Mouse (Mus musculus): ENCODE results near the gene Nisch. TPM values are rescaled to one million over a fixed set of nuclear protein-coding genes. Genes with fewer than 3 reads are reported as not detected.

Gene Nisch
- total RNA-seq, 1 experiment = 169 TPM

DNA sequence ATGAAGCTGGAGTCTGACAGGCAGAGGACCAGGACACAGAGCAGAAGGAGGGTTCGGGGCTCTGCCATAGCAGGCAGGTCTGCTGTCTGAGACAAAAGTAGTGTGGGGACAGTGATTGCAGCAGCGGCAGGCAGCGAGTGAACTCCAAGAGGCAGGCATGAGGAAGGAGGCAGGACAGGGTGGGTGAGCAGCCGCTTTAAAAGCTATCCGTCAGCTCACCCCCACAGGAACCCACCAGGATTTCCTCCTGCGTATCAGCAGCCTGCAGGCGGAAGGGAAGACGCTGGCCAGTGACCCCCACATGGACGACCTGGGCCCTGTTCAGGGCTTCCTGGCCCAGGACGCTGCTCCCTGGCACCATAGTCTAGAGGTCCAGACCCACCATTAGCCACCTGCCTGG is 48.3 kb downstream of the Nisch start, which contains the start of gene Stab1:
TSS of gene Stab1 (minus strand) at position 217 of the 400 bp plus-strand sequence.
- Histone ChIP-seq H3K4me3 (ENCODE audit: insufficient read depth in 1 of 2, low read depth in 1 of 2, low read length in 2 of 2, poor library complexity in 1 of 2, severe bottlenecking in 1 of 2) (no peak within 1 kb of the TSS), H3K27ac (ENCODE audit: insufficient read depth, low read depth, low read length, poor library complexity, severe bottlenecking) (no peak within 1 kb of the TSS)

DNA sequence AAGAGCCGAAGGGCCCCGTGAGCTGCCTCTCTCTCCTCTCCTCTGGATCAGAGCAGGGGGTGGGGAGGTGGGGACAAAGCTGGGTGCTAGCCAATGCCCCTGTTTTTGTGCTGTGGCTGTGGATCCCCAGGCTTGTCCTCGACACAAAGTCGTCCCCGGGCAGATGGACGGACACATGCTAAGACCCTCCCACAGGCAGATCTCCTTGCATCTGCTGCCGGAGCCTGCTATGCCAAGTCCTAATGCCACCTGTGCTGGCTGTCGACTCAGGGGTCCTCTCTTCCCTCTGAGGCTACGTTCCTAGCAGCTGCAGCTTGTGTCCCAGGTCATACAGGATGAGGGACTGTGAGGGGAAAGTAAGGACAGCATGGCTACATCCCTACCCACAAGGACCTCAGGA is 49.9 kb downstream of the Nisch start:
- Histone ChIP-seq H3K27ac (ENCODE audit: insufficient read depth, low read depth, low read length, poor library complexity, severe bottlenecking) (no peak overlapping the region), H3K9ac (ENCODE audit: insufficient read depth, low read depth, low read length, poor library complexity, severe bottlenecking) (no peak overlapping the region), H3K9me3 (ENCODE audit: control insufficient read depth, insufficient read depth, low read depth, low read length) (no peaks in the 10 kb centered on the region), H3K4me1 (ENCODE audit: control insufficient read depth in 2 of 2, insufficient read depth in 2 of 2, low read length in 2 of 2, poor library complexity in 1 of 2) (peaks cover 0 to 10% of the 10 kb centered on the region in 2 experiments; a peak in 1 of 4 replicates), H3K4me3 (ENCODE audit: insufficient read depth in 1 of 2, low read depth in 1 of 2, low read length in 2 of 2, poor library complexity in 1 of 2, severe bottlenecking in 1 of 2) (no peak overlapping the region), H3K36me3 (ENCODE audit: control insufficient read depth, insufficient read depth, low read length, poor library complexity, severe bottlenecking) (peaks cover 11% of the 10 kb centered on the region)
- DNase-seq (ENCODE audit: low read depth, low spot score) = no peak
- in situ Hi-C loops (cut with MboI; ENCODE audit: low sequenced_read_pairs in 2 of 2, unreplicated experiment in 2 of 2) = no loop called here
- TF ChIP-seq MAFK (IDR thresholded peaks at IDR 0.05; ENCODE audit: insufficient read depth, low read depth, low read length) (no peak), ZNF384 (IDR thresholded peaks at IDR 0.05; ENCODE audit: low read depth, low read length) (no peak), ZC3H11A (IDR thresholded peaks at IDR 0.05; ENCODE audit: borderline replicate concordance, low read depth, low read length) (no peak), CHD2 (IDR thresholded peaks at IDR 0.05; ENCODE audit: low read depth, low read length) (no peak), HCFC1 (IDR thresholded peaks at IDR 0.05; ENCODE audit: borderline replicate concordance, insufficient read depth, low read length) (no peak)

More for the DNA sequence above, 48.3 kb downstream of the Nisch start, which contains the start of gene Stab1:
- Histone ChIP-seq H3K36me3 (ENCODE audit: control insufficient read depth, insufficient read depth, low read length, poor library complexity, severe bottlenecking) (peaks cover 27% of the 10 kb centered on the region), H3K9me3 (ENCODE audit: control insufficient read depth, insufficient read depth, low read depth, low read length) (no peaks in the 10 kb centered on the region), H3K4me1 (ENCODE audit: control insufficient read depth in 2 of 2, insufficient read depth in 2 of 2, low read length in 2 of 2, poor library complexity in 1 of 2) (peaks cover 0 to 7% of the 10 kb centered on the region in 2 experiments; a peak in 1 of 4 replicates), H3K9ac (ENCODE audit: insufficient read depth, low read depth, low read length, poor library complexity, severe bottlenecking) (no peak within 1 kb of the TSS)
- DNase-seq (ENCODE audit: low read depth, low spot score) = no peak
- in situ Hi-C loops (cut with MboI; ENCODE audit: low sequenced_read_pairs in 2 of 2, unreplicated experiment in 2 of 2) = no loop called here
- TF ChIP-seq MAFK (IDR thresholded peaks at IDR 0.05; ENCODE audit: insufficient read depth, low read depth, low read length) (no peak), ZNF384 (IDR thresholded peaks at IDR 0.05; ENCODE audit: low read depth, low read length) (no peak), HCFC1 (IDR thresholded peaks at IDR 0.05; ENCODE audit: borderline replicate concordance, insufficient read depth, low read length) (no peak), CHD2 (IDR thresholded peaks at IDR 0.05; ENCODE audit: low read depth, low read length) (no peak), ZC3H11A (IDR thresholded peaks at IDR 0.05; ENCODE audit: borderline replicate concordance, low read depth, low read length) (no peak)

DNA sequence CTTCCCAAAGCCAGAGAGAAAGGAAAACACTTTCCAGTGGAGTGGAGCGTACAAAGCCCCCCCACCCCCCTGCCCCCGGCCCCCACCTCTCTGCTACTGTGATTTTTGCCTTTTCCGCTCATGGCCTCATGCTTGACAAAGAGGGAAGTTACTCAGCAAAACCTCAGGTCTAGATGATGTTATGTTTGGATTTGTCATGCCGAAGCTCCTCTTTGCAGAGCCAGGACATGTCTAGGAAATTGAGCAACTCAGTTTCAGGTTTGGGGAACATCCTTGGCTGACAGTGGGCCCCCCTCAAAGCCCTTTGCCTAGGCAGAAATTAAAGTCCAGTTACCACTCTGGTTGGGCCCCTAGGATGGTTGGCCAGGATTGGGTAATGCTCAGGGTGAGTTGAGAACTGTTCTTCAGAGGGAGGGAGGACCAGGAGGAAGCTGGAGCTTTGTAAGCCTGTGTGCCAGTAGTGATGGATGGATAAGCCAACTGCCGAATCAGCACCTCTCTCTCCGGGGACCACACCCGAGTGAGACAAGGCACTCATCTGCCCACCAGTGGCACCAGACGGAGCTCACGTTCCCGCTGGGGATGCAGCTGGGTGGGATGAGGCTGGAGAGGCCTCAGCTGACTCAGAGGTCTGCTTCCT is 50.6 kb downstream of the Nisch start:
- Histone ChIP-seq H3K9ac (ENCODE audit: insufficient read depth, low read depth, low read length, poor library complexity, severe bottlenecking) (no peak overlapping the region), H3K36me3 (ENCODE audit: control insufficient read depth, insufficient read depth, low read length, poor library complexity, severe bottlenecking) (peaks cover 4% of the 10 kb centered on the region), H3K27ac (ENCODE audit: insufficient read depth, low read depth, low read length, poor library complexity, severe bottlenecking) (no peak overlapping the region), H3K9me3 (ENCODE audit: control insufficient read depth, insufficient read depth, low read depth, low read length) (no peaks in the 10 kb centered on the region), H3K4me1 (ENCODE audit: control insufficient read depth in 2 of 2, insufficient read depth in 2 of 2, low read length in 2 of 2, poor library complexity in 1 of 2) (peaks cover 0 to 10% of the 10 kb centered on the region in 2 experiments; a peak in 1 of 4 replicates), H3K4me3 (ENCODE audit: insufficient read depth in 1 of 2, low read depth in 1 of 2, low read length in 2 of 2, poor library complexity in 1 of 2, severe bottlenecking in 1 of 2) (no peak overlapping the region)
- TF ChIP-seq HCFC1 (IDR thresholded peaks at IDR 0.05; ENCODE audit: borderline replicate concordance, insufficient read depth, low read length) = no peak
- TF ChIP-seq MAFK (IDR thresholded peaks at IDR 0.05; ENCODE audit: insufficient read depth, low read depth, low read length) = no peak
- TF ChIP-seq CHD2 (IDR thresholded peaks at IDR 0.05; ENCODE audit: low read depth, low read length) = no peak
- TF ChIP-seq ZNF384 (IDR thresholded peaks at IDR 0.05; ENCODE audit: low read depth, low read length) = no peak
- no peak for TF ChIP-seq ZC3H11A (IDR thresholded peaks at IDR 0.05; ENCODE audit: borderline replicate concordance, low read depth, low read length)
- DNase-seq (ENCODE audit: low read depth, low spot score) = no peak
- in situ Hi-C loops (cut with MboI; ENCODE audit: low sequenced_read_pairs in 2 of 2, unreplicated experiment in 2 of 2) = no loop called here

DNA sequence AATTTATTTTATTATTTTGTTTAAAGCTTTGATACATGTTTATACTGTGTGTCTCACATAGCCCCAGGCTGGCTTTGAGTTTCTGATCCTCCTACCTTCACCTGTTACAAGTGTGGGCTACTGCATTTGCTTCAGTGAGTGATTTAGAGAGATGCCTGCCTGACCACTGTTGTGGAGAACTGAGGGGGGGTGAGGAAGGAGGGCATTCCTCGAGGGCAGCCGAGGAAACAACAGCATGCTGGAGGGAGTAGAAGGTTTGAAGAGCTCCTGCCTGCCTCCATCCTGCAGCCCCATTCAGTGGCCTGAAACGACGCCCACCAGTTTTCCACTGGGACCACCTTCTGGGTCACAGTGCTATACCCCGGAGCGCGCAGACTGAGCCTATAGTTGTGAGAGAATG is 51.3 kb downstream of the Nisch start:
- Histone ChIP-seq H3K4me3 (ENCODE audit: insufficient read depth in 1 of 2, low read depth in 1 of 2, low read length in 2 of 2, poor library complexity in 1 of 2, severe bottlenecking in 1 of 2) (no peak overlapping the region), H3K27ac (ENCODE audit: insufficient read depth, low read depth, low read length, poor library complexity, severe bottlenecking) (no peak overlapping the region), H3K4me1 (ENCODE audit: control insufficient read depth in 2 of 2, insufficient read depth in 2 of 2, low read length in 2 of 2, poor library complexity in 1 of 2) (peaks cover 0 to 10% of the 10 kb centered on the region in 2 experiments; a peak in 1 of 4 replicates), H3K36me3 (ENCODE audit: control insufficient read depth, insufficient read depth, low read length, poor library complexity, severe bottlenecking) (no peaks in the 10 kb centered on the region), H3K9ac (ENCODE audit: insufficient read depth, low read depth, low read length, poor library complexity, severe bottlenecking) (no peak overlapping the region), H3K9me3 (ENCODE audit: control insufficient read depth, insufficient read depth, low read depth, low read length) (no peaks in the 10 kb centered on the region)
- no peak for DNase-seq (ENCODE audit: low read depth, low spot score)
- in situ Hi-C loops (cut with MboI; ENCODE audit: low sequenced_read_pairs in 2 of 2, unreplicated experiment in 2 of 2) = no loop called here
- TF ChIP-seq ZC3H11A (IDR thresholded peaks at IDR 0.05; ENCODE audit: borderline replicate concordance, low read depth, low read length) (no peak), ZNF384 (IDR thresholded peaks at IDR 0.05; ENCODE audit: low read depth, low read length) (no peak), HCFC1 (IDR thresholded peaks at IDR 0.05; ENCODE audit: borderline replicate concordance, insufficient read depth, low read length) (no peak), MAFK (IDR thresholded peaks at IDR 0.05; ENCODE audit: insufficient read depth, low read depth, low read length) (no peak), CHD2 (IDR thresholded peaks at IDR 0.05; ENCODE audit: low read depth, low read length) (no peak)

Measured in ES-E14 (cell line).